Mouse (Mus musculus) liver, embryonic 14.5 days (tissue): ENCODE results near the gene Fhl3. TPM values are rescaled to one million over a fixed set of nuclear protein-coding genes. Genes with fewer than 3 reads are reported as not detected.

Source experiments
- ATAC-seq: fragments of 200-750 bp; cut with Nextera tagmentation; 2 replicates; pipeline ENCODE4 v1.8.0; 2017; ENCODE audit warnings: moderate number of reproducible peaks, mild to moderate bottlenecking, moderate library complexity; ENCODE audit not compliant: insufficient read depth
- DNase-seq, 3 experiments: peaks; one replicate each; pipeline ENCODE4 v3.0.0-alpha.2; 2012 to 2013; ENCODE audit warnings: low read depth in 3 of 3, low spot score in 3 of 3
- H3K27ac ChIP-seq: fragments of 300-500 bp; sonication (generic); 2 replicates; pipeline ENCODE4 v1.5.1; 2014; ENCODE audit warnings: moderate library complexity, mild to moderate bottlenecking, control low read depth, inconsistent platforms
- H3K27me3 ChIP-seq: fragments of 300-500 bp; sonication (generic); 2 replicates; pipeline ENCODE4 v1.6.1; 2014; ENCODE audit warnings: mild to moderate bottlenecking, low read length, moderate library complexity; ENCODE audit not compliant: control insufficient read depth, insufficient read depth
- H3K36me3 ChIP-seq: fragments of 300-500 bp; sonication (generic); replicated peaks from 2 replicates; pipeline ENCODE4 v1.6.1; 2014; ENCODE audit warnings: low read depth; ENCODE audit not compliant: control insufficient read depth, insufficient read depth
- H3K4me1 ChIP-seq, 2 experiments: fragments of 200-500 bp in 1 of 2; fragments of 300-500 bp in 1 of 2; sonication (generic) in 1 of 2; replicated peaks; 2 replicates each; pipeline ENCODE4 v1.6.1; 2012 to 2014; ENCODE audit warnings: antibody characterized with exemption in 1 of 2, inconsistent platforms in 1 of 2, low read length in 1 of 2; ENCODE audit not compliant: control insufficient read depth in 2 of 2, insufficient read depth in 2 of 2
- H3K4me2 ChIP-seq: fragments of 300-500 bp; sonication (generic); 2 replicates; pipeline ENCODE4 v1.6.1; 2014; ENCODE audit warnings: low read depth, mild to moderate bottlenecking, control low read depth, moderate library complexity
- H3K4me3 ChIP-seq, 2 experiments: fragments of 200-500 bp in 1 of 2; fragments of 300-500 bp in 1 of 2; sonication (generic) in 1 of 2; 2 replicates each; pipeline ENCODE4 v1.5.1; 2012 to 2014; ENCODE audit warnings: low read depth in 2 of 2, low read length in 2 of 2, mild to moderate bottlenecking in 2 of 2, control low read depth in 1 of 2, inconsistent platforms in 1 of 2, moderate library complexity in 1 of 2; ENCODE audit not compliant: insufficient read depth in 1 of 2
- H3K9ac ChIP-seq: fragments of 300-500 bp; sonication (generic); replicated peaks from 2 replicates; pipeline ENCODE4 v1.6.1; 2014; ENCODE audit warnings: mild to moderate bottlenecking, control low read depth, moderate library complexity
- H3K9me3 ChIP-seq: fragments of 300-500 bp; sonication (generic); 2 replicates; pipeline ENCODE4 v1.6.1; 2016; ENCODE audit warnings: low read length, mixed read lengths; ENCODE audit not compliant: control insufficient read depth
- CTCF ChIP-seq: IDR thresholded peaks from 2 replicates; pipeline ENCODE4 v1.5.1; 2016; ENCODE audit warnings: antibody characterized with exemption, low read depth, control low read depth
- EP300 ChIP-seq: IDR thresholded peaks from 2 replicates; pipeline ENCODE4 v1.6.1; 2016; ENCODE audit warnings: antibody characterized with exemption, low read depth
- WGBS: fragments of 180-500 bp; shearing (Covaris S2); extraction: QIAGEN DNeasy Blood & Tissue Kit; methylation state at CpG from one replicate; pipeline ENCODE4 v1.1.7; 2014; ENCODE audit not compliant: insufficient replicate concordance; 5-methylcytosine and 5-hydroxymethylcytosine counted together
- polyA plus RNA-seq, 2 experiments: library from polyadenylated mRNA; depleted of rRNA in 1 of 2; stranded (reverse) in 1 of 2; unstranded in 1 of 2; fragments of >200 nt; fragmentation: Nextera tagmentation in 1 of 2; extraction: Ambion mirVana in 1 of 2; gene quantifications; 2 replicates each; pipeline versions ENCODE4 v1.2.1 to v1.2.3; 2012 to 2014

Gene Fhl3
- polyA plus RNA-seq, 2 experiments = 2.7 to 2.8 TPM

- Histone ChIP-seq H3K4me3 (peak overlapping the region in 1 of 2 experiments; percentile 77; a peak in 2 of 4 replicates), H3K4me2 (peak overlapping the region; percentile 98), H3K9me3 (no peaks in the 10 kb centered on the region), H3K36me3 (no peaks in the 10 kb centered on the region), H3K9ac (no peak overlapping the region), H3K27me3 (no peaks in the 10 kb centered on the region; the same call in 1 of the 2 replicates), H3K4me1 (peaks cover 13 to 32% of the 10 kb centered on the region in 2 experiments), H3K27ac (no peak overlapping the region)
- WGBS = 36% methylated on average over 6 of the region's 6 CpGs
- no peak for TF ChIP-seq CTCF
- no peak for TF ChIP-seq EP300
- no peak for ATAC-seq
- DNase-seq = no peak
Measured at GRCm38 (mm10) chr4:124699791-124700190, 710 bp upstream of the Fhl3 start.

GRCm38 (mm10) chr4:124701052-124701845, 748 bp downstream of the Fhl3 start:
- DNase-seq = no peak
- peak overlapping the region; percentile 66 to 77 for H3K4me3 ChIP-seq
- H3K27me3 ChIP-seq = no peaks in the 10 kb centered on the region; the same call in 1 of the 2 replicates
- peaks cover 10 to 31% of the 10 kb centered on the region in 2 experiments for H3K4me1 ChIP-seq
- peak overlapping the region; percentile 98 for H3K4me2 ChIP-seq
- H3K27ac ChIP-seq = no peak overlapping the region
- TF ChIP-seq EP300 = no peak
- WGBS = 8% methylated on average over 22 of the region's 22 CpGs
- H3K9me3 ChIP-seq = no peaks in the 10 kb centered on the region
- H3K9ac ChIP-seq = peak overlapping the region; percentile 66
- no peak; the same call in 1 of the 2 replicates for ATAC-seq
- no peaks in the 10 kb centered on the region for H3K36me3 ChIP-seq

GRCm38 (mm10) chr4:124701916-124702315, 1.4 kb downstream of the Fhl3 start:
- no peak for DNase-seq
- Histone ChIP-seq H3K27ac (no peak overlapping the region), H3K36me3 (no peaks in the 10 kb centered on the region; the same call in 1 of the 2 replicates), H3K4me1 (peaks cover 9 to 30% of the 10 kb centered on the region in 2 experiments), H3K4me3 (peak overlapping the region in 1 of 2 experiments; percentile 66; a peak in 2 of 4 replicates), H3K4me2 (peak overlapping the region; percentile 98), H3K27me3 (no peaks in the 10 kb centered on the region; the same call in 1 of the 2 replicates), H3K9ac (no peak overlapping the region), H3K9me3 (no peaks in the 10 kb centered on the region)
- no peak for ATAC-seq
- TF ChIP-seq EP300 (no peak), CTCF (no peak)
- 58% methylated on average over 4 of the region's 5 CpGs for WGBS

GRCm38 (mm10) chr4:124703406-124703805, 2.9 kb downstream of the Fhl3 start:
- Histone ChIP-seq H3K27me3 (no peaks in the 10 kb centered on the region; the same call in 1 of the 2 replicates), H3K9ac (no peak overlapping the region), H3K4me3 (no peak overlapping the region), H3K36me3 (no peaks in the 10 kb centered on the region; the same call in 1 of the 2 replicates), H3K4me1 (peaks cover 10 to 31% of the 10 kb centered on the region in 2 experiments), H3K4me2 (no peak overlapping the region; the same call in 1 of the 2 replicates), H3K27ac (no peak overlapping the region), H3K9me3 (no peaks in the 10 kb centered on the region)
- no peak for ATAC-seq
- TF ChIP-seq EP300 (no peak), CTCF (no peak)
- DNase-seq = no peak
- WGBS = 20% methylated on average over 2 of the region's 2 CpGs
